Mouse (Mus musculus): ENCODE data around the gene Lmx1b. TPM values are rescaled to one million over a fixed set of nuclear protein-coding genes. Genes with fewer than 3 reads are reported as not detected.
A peak's percentile ranks its signal among the peaks of the same experiment; 100 is the strongest.

The Lmx1b gene
- 0.07 TPM in 1 of 2 replicates, not detected in the other for polyA plus RNA-seq (2015; fragmentation: Nextera tagmentation; extraction: Ambion mirVana)

DNA sequence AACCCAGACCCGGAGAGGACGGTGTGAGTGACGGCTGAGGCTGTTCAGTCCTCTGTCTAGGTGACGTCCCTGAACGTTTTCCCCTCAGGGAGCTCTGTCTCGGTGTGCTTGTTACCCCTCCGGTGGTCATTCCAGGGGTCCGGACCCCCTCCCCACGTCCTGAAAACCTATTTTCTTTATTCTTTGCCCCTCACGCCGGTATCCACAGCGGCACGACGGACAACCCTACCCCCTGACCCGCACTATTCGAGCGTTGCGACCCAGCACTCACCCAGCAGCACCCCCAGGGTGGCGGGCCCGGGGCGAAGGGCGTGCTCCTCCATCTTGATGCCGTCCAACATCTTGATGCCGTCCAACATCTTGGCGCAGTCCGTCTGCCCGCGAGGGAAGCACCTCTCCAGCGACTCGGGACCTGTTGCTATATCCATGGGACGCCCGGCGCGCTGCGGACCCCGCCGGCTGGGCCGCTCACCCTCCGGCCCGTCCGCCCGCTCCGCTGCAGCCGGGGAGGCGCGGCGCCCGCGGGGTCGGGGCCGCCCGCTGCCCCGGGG is at the start of gene Lmx1b:
Lmx1b (minus strand) TSS at position 341 of the 551 bp plus-strand sequence.
- no peak for DNase-seq (ENCODE audit: low spot score)
- no peak for ATAC-seq (ENCODE audit: low FRiP score, low TSS enrichment)

DNA sequence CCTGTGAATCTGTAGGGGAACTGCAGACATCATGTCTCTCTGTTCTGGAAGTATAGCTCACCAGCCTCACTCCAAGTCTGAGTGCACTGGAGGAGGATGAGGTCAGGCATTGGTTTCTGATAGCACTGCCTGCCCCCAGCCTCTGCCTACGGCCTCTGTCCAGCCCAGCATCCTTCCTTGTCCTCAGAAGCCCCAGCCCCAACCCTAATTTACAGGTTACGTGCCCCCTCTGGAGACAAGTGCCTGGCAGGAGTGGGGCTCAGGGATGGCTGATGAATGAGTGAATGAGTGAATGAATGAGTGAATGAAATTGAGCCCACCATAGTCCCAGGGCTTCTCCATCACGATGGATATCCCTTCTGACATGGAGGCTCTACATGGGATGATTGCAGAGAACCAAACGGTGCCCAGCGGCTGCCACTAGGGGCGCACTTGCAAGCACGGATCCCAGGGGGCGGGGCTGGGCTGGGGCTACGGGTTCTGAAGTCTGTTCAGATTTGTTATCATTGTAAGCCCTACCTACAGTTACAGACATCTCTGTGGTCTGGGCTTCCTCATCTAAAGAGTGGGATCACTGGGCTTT is 49.7 kb upstream of the Lmx1b start:
- peak; percentile 67 for DNase-seq (ENCODE audit: low spot score)
- H3K27me3 ChIP-seq (ENCODE audit: control insufficient read depth, insufficient read depth, low read length) = no peaks in the 10 kb centered on the region
- no peak overlapping the region for H3K4me3 ChIP-seq (ENCODE audit: low read depth, low read length)
- peak; percentile 80 for TF ChIP-seq CTCF (IDR thresholded peaks at IDR 0.05; ENCODE audit: low read depth)
- TF ChIP-seq EP300 (optimal IDR thresholded peaks at IDR 0.05) = no peak
- H3K4me2 ChIP-seq (replicated peaks; ENCODE audit: low read depth) = no peak overlapping the region
- H3K9ac ChIP-seq (ENCODE audit: low read length) = no peak overlapping the region
- ATAC-seq (ENCODE audit: low FRiP score, low TSS enrichment) = 0 out of 2 replicates have a peak, but pooled peaks have one; percentile 57
- H3K27ac ChIP-seq (replicated peaks) = no peak overlapping the region
- H3K9me3 ChIP-seq (ENCODE audit: control insufficient read depth, low read length) = no peaks in the 10 kb centered on the region
- no peaks in the 10 kb centered on the region for H3K4me1 ChIP-seq (replicated peaks; ENCODE audit: control insufficient read depth, insufficient read depth)
- 36% methylated on average over 9 of the region's 9 CpGs for WGBS
- no peaks in the 10 kb centered on the region for H3K36me3 ChIP-seq (ENCODE audit: control insufficient read depth, insufficient read depth, low read length)

More for the DNA sequence above, at the start of gene Lmx1b:
- H3K4me1 ChIP-seq (replicated peaks; ENCODE audit: control insufficient read depth, insufficient read depth) = no peaks in the 10 kb centered on the region
- peak within 1 kb of the TSS; percentile 56 for H3K4me2 ChIP-seq (replicated peaks; ENCODE audit: low read depth)
- no peak within 1 kb of the TSS for H3K27ac ChIP-seq (replicated peaks)
- 2% methylated on average over 35 of the region's 53 CpGs for WGBS
- H3K9ac ChIP-seq (ENCODE audit: low read length) = no peak within 1 kb of the TSS
- H3K9me3 ChIP-seq (ENCODE audit: control insufficient read depth, low read length) = no peaks in the 10 kb centered on the region
- peak within 1 kb of the TSS; percentile 33 for H3K4me3 ChIP-seq (ENCODE audit: low read depth, low read length)
- H3K27me3 ChIP-seq (ENCODE audit: control insufficient read depth, insufficient read depth, low read length) = peaks cover 67% of the 10 kb centered on the region
- TF ChIP-seq CTCF (IDR thresholded peaks at IDR 0.05; ENCODE audit: low read depth) = no peak
- TF ChIP-seq EP300 (optimal IDR thresholded peaks at IDR 0.05) = no peak
- H3K36me3 ChIP-seq (ENCODE audit: control insufficient read depth, insufficient read depth, low read length) = no peaks in the 10 kb centered on the region

DNA sequence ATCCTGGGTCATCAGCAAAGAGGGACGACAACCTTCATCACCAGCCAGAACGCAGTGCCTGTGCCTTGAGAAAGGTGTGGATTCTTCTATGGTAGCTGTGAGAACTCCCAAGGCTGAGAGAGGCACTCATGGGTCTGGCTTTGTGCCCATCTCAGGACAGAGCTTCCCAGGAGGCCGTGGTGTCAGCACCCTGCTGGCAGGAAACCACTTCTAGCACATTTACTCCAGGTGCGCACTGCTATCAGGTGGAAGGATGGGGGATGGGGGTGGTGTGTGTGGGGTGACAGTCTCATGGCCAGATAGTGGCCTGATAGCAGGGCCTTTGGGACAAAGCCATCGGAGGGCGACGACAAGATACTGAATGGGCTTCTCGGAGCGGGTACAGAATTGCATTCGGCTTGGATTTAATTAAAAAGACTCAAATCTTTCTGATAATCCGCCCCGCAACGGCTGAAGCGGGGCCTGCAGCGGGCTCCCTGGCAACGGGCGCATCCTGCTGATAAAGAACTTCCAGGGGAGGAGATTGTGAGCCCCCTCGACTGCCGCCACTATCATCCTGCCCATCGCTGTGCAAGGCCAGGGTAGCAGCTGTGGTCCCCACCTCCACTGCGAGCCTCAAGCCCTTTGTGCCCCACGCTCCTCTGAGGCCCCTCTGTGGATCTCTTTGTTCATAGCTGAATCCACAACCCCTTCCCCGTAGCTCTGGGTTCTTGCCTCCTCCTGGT is 49.0 kb upstream of the Lmx1b start:
- Histone ChIP-seq H3K4me1 (replicated peaks; ENCODE audit: control insufficient read depth, insufficient read depth) (no peaks in the 10 kb centered on the region), H3K9me3 (ENCODE audit: control insufficient read depth, low read length) (no peaks in the 10 kb centered on the region), H3K9ac (ENCODE audit: low read length) (no peak overlapping the region), H3K36me3 (ENCODE audit: control insufficient read depth, insufficient read depth, low read length) (no peaks in the 10 kb centered on the region), H3K27me3 (ENCODE audit: control insufficient read depth, insufficient read depth, low read length) (no peaks in the 10 kb centered on the region), H3K4me2 (replicated peaks; ENCODE audit: low read depth) (no peak overlapping the region), H3K4me3 (ENCODE audit: low read depth, low read length) (no peak overlapping the region), H3K27ac (replicated peaks) (no peak overlapping the region)
- ATAC-seq (ENCODE audit: low FRiP score, low TSS enrichment) (no peak), DNase-seq (ENCODE audit: low spot score) (no peak)
- 51% methylated on average over 23 of the region's 23 CpGs for WGBS
- TF ChIP-seq EP300 (optimal IDR thresholded peaks at IDR 0.05) (no peak), CTCF (IDR thresholded peaks at IDR 0.05; ENCODE audit: low read depth) (no peak)

DNA sequence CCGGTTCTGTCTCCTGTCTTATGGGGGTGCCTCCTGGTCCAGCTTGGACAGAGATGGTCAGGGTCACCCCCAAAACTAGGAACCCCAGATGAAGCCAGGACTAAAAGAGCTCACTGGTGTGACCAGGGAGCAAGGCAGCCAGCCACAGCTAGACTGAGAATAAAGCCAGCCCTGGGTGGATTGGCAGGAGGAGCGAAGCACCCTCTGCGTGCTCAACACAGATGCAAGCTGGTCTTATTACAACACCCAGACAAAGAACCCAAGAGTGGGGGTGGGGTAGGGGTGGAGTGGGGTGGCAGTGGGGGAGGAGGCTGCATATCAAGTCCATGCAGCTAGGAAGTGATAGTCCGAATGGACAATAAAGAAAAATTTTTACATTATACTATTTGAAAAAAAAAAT is 43.3 kb upstream of the Lmx1b start:
- no peak overlapping the region for H3K9ac ChIP-seq (ENCODE audit: low read length)
- ATAC-seq (ENCODE audit: low FRiP score, low TSS enrichment) = no peak
- H3K4me2 ChIP-seq (replicated peaks; ENCODE audit: low read depth) = no peak overlapping the region
- no peak overlapping the region for H3K4me3 ChIP-seq (ENCODE audit: low read depth, low read length)
- TF ChIP-seq EP300 (optimal IDR thresholded peaks at IDR 0.05) (no peak), CTCF (IDR thresholded peaks at IDR 0.05; ENCODE audit: low read depth) (no peak)
- H3K27me3 ChIP-seq (ENCODE audit: control insufficient read depth, insufficient read depth, low read length) = no peaks in the 10 kb centered on the region
- H3K27ac ChIP-seq (replicated peaks) = no peak overlapping the region
- no peaks in the 10 kb centered on the region for H3K9me3 ChIP-seq (ENCODE audit: control insufficient read depth, low read length)
- DNase-seq (ENCODE audit: low spot score) = no peak
- WGBS = 71% methylated on average over 4 of the region's 4 CpGs
- no peaks in the 10 kb centered on the region for H3K36me3 ChIP-seq (ENCODE audit: control insufficient read depth, insufficient read depth, low read length)
- H3K4me1 ChIP-seq (replicated peaks; ENCODE audit: control insufficient read depth, insufficient read depth) = no peaks in the 10 kb centered on the region

DNA sequence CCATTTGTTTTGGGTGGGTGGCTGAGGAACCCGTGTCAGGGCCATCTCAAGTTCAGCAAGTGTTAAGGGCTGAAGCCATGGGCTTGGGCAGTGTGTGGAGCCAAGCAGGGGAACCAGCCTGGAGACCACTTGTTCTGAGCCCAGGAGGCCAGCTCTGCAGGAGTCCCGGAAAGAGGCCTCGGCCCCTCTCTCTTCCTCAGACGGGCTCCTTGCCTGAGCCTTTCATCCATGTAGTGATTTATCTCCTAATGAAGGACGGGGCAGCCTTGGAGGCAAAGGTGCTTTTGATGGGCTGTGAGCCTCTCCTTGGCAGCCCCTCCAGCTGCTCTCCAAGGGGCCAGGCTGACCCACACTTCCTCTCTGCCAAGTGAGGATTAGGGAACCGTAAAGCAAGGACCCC is 42.8 kb upstream of the Lmx1b start:
- Histone ChIP-seq H3K9me3 (ENCODE audit: control insufficient read depth, low read length) (no peaks in the 10 kb centered on the region), H3K4me2 (replicated peaks; ENCODE audit: low read depth) (no peak overlapping the region), H3K9ac (ENCODE audit: low read length) (no peak overlapping the region), H3K4me1 (replicated peaks; ENCODE audit: control insufficient read depth, insufficient read depth) (no peaks in the 10 kb centered on the region), H3K27me3 (ENCODE audit: control insufficient read depth, insufficient read depth, low read length) (no peaks in the 10 kb centered on the region), H3K36me3 (ENCODE audit: control insufficient read depth, insufficient read depth, low read length) (no peaks in the 10 kb centered on the region), H3K27ac (replicated peaks) (no peak overlapping the region), H3K4me3 (ENCODE audit: low read depth, low read length) (no peak overlapping the region)
- TF ChIP-seq EP300 (optimal IDR thresholded peaks at IDR 0.05) (no peak), CTCF (IDR thresholded peaks at IDR 0.05; ENCODE audit: low read depth) (no peak)
- DNase-seq (ENCODE audit: low spot score) (no peak), ATAC-seq (ENCODE audit: low FRiP score, low TSS enrichment) (no peak)
- WGBS = 35% methylated on average over 6 of the region's 6 CpGs

DNA sequence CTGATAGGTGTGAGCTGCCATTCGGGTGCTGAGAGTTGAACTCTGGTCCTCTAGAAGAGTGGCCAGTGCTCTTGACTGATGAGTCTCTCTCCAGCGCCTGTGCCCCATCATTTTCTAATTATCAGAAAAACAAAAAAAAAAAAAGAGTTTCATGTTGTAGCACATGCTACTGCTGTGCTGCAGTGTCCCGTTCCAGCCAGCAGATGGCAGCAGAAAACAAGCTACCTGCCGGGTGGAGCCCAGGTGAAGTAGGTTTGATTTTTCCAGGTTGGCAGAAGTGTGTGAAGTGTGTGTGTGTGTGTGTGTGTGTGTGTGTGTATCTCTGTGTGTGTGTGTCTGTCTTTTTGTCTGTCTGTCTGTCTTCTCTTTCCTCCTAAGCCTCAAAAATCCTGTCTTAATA is 41.9 kb upstream of the Lmx1b start:
- H3K9me3 ChIP-seq (ENCODE audit: control insufficient read depth, low read length) = no peaks in the 10 kb centered on the region
- TF ChIP-seq EP300 (optimal IDR thresholded peaks at IDR 0.05) (no peak), CTCF (IDR thresholded peaks at IDR 0.05; ENCODE audit: low read depth) (peak; percentile 95)
- ATAC-seq (ENCODE audit: low FRiP score, low TSS enrichment) = no peak
- no peaks in the 10 kb centered on the region for H3K4me1 ChIP-seq (replicated peaks; ENCODE audit: control insufficient read depth, insufficient read depth)
- H3K4me3 ChIP-seq (ENCODE audit: low read depth, low read length) = no peak overlapping the region
- no peak overlapping the region for H3K9ac ChIP-seq (ENCODE audit: low read length)
- H3K36me3 ChIP-seq (ENCODE audit: control insufficient read depth, insufficient read depth, low read length) = no peaks in the 10 kb centered on the region
- DNase-seq (ENCODE audit: low spot score) = peak; percentile 81
- no peaks in the 10 kb centered on the region for H3K27me3 ChIP-seq (ENCODE audit: control insufficient read depth, insufficient read depth, low read length)
- no peak overlapping the region for H3K27ac ChIP-seq (replicated peaks)
- WGBS = 8% methylated on average over 4 of the region's 4 CpGs
- H3K4me2 ChIP-seq (replicated peaks; ENCODE audit: low read depth) = no peak overlapping the region

Data from stomach, postnatal 0 days (tissue).